Mouse (Mus musculus) heart, adult 2 months (tissue): ENCODE results near the gene Polr2e.

Experiments used
- CTCF ChIP-seq: fragments of 200-600 bp; IDR thresholded peaks from 2 replicates; pipeline ENCODE4 v1.8.1; 2022; ENCODE audit warnings: antibody characterized with exemption, mild to moderate bottlenecking, moderate library complexity
- EP300 ChIP-seq: fragments of 200-500 bp; IDR thresholded peaks from 2 replicates; pipeline ENCODE4 v1.6.1; 2011; ENCODE audit warnings: low read depth, low read length, control low read depth; ENCODE audit not compliant: insufficient read depth
- POLR2A ChIP-seq: fragments of 200-500 bp; IDR thresholded peaks from 2 replicates; pipeline ENCODE4 v1.6.1; 2011; ENCODE audit warnings: mild to moderate bottlenecking, low read depth, low read length, control low read depth; ENCODE audit not compliant: insufficient read depth

DNA sequence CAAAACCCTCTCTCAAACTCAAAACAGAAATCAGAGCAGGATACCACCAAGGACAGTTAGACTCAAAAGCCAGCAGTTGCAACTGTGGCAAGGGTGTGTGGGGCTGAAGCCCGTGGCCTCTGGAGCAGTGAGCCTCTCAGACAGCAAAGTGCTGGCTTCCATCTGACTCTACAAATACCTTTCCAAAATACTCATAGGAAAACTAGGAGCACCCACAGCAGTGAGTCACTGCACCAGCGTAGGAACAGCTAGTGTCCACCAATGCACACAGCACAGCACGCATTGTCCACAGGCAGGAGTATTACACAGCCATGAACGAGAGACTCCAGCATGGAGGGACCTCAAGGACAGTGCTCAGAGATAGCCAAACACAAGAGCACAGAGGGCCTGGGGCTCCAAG is 36.8 kb upstream of the Polr2e start:
- TF ChIP-seq CTCF (no peak), EP300 (no peak), POLR2A (no peak)
